Mouse (Mus musculus): Measurements from ENCODE around the gene Slc26a9.

GRCm38 (mm10) chr1:131737269-131737668, 6.6 kb upstream of the Slc26a9 start:
- TF ChIP-seq CHD2 (IDR thresholded peaks at IDR 0.05; ENCODE audit: low read depth, low read length) (no peak), ZC3H11A (IDR thresholded peaks at IDR 0.05; ENCODE audit: borderline replicate concordance, low read depth, low read length) (no peak)

Data from ES-E14 (cell line).